Mouse (Mus musculus) midbrain, postnatal 0 days (tissue): ENCODE results near the gene Chd5. TPM values are rescaled to one million over a fixed set of nuclear protein-coding genes. Genes with fewer than 3 reads are reported as not detected.
A peak's percentile ranks its signal among the peaks of the same experiment; 100 is the strongest.

Source experiments
- ATAC-seq: fragments of 200-750 bp; cut with Nextera tagmentation; 2 replicates; pipeline ENCODE4 v1.8.0; 2017; ENCODE audit warnings: moderate number of reproducible peaks, mild to moderate bottlenecking, moderate TSS enrichment, moderate library complexity; ENCODE audit not compliant: low FRiP score
- DNase-seq: peaks from one replicate; pipeline ENCODE4 v3.0.0-alpha.2; 2015; ENCODE audit warnings: low spot score
- H3K27ac ChIP-seq: fragments of 300-500 bp; sonication (generic); 2 replicates; pipeline ENCODE4 v1.5.1; 2014; ENCODE audit warnings: low read depth, mild to moderate bottlenecking, low read length, mixed read lengths
- H3K27me3 ChIP-seq: fragments of 300-500 bp; sonication (generic); 2 replicates; pipeline ENCODE4 v1.6.1; 2014; ENCODE audit warnings: low read length, control low read depth, mixed read lengths; ENCODE audit not compliant: insufficient read depth
- H3K36me3 ChIP-seq: fragments of 300-500 bp; sonication (generic); 2 replicates; pipeline ENCODE4 v1.6.1; 2014; ENCODE audit warnings: low read length, control low read depth, mixed read lengths; ENCODE audit not compliant: insufficient read depth
- H3K4me1 ChIP-seq: fragments of 300-500 bp; sonication (generic); 2 replicates; pipeline ENCODE4 v1.6.1; 2014; ENCODE audit warnings: mild to moderate bottlenecking, control low read depth, antibody characterized with exemption, low read length, mixed read lengths; ENCODE audit not compliant: insufficient read depth
- H3K4me2 ChIP-seq: fragments of 300-500 bp; sonication (generic); 2 replicates; pipeline ENCODE4 v1.6.1; 2014; ENCODE audit warnings: low read depth, mild to moderate bottlenecking, low read length, mixed read lengths; ENCODE audit not compliant: poor library complexity, severe bottlenecking
- H3K4me3 ChIP-seq: fragments of 300-500 bp; sonication (generic); 2 replicates; pipeline ENCODE4 v1.5.1; 2014; ENCODE audit warnings: low read depth, mild to moderate bottlenecking, low read length, moderate library complexity
- H3K9ac ChIP-seq: fragments of 300-500 bp; sonication (generic); replicated peaks from 2 replicates; pipeline ENCODE4 v1.6.1; 2014; ENCODE audit warnings: mild to moderate bottlenecking, low read length, moderate library complexity, mixed read lengths; ENCODE audit not compliant: poor library complexity, severe bottlenecking
- H3K9me3 ChIP-seq: fragments of 300-500 bp; sonication (generic); 2 replicates; pipeline ENCODE4 v1.6.1; 2016; ENCODE audit warnings: low read length, control low read depth
- CTCF ChIP-seq: IDR thresholded peaks from 2 replicates; pipeline ENCODE4 v1.5.1; 2016; ENCODE audit warnings: antibody characterized with exemption, mild to moderate bottlenecking
- WGBS: fragments of 180-500 bp; shearing (Covaris S2); extraction: QIAGEN DNeasy Blood & Tissue Kit; methylation state at CpG from one replicate; pipeline ENCODE4 v1.1.7; 2014; 5-methylcytosine and 5-hydroxymethylcytosine counted together
- polyA plus RNA-seq: library from polyadenylated mRNA; unstranded; fragments of >200 nt; fragmentation: Nextera tagmentation; extraction: Ambion mirVana; gene quantifications from 2 replicates; pipeline ENCODE4 v1.2.1, GENCODE M21; 2015
- total RNA-seq: library from RNA; depleted of rRNA; stranded (reverse); fragments of >200 nt; gene quantifications from 2 replicates; pipeline ENCODE4 v1.2.3, GENCODE M21; 2014

Gene Chd5
- total and polyA plus RNA-seq, 2 experiments from 2014 or later: 95.0 to 107 TPM

GRCm38 (mm10) chr4:152294188-152294929 lies 44.1 kb upstream of the Chd5 start:
- Histone ChIP-seq H3K27me3 (peaks cover 27% of the 10 kb centered on the region), H3K9me3 (no peaks in the 10 kb centered on the region), H3K9ac (no peak overlapping the region), H3K4me3 (no peak overlapping the region), H3K4me1 (0 out of 2 replicates have a peak, but pooled peaks cover 8% of the 10 kb centered on the region), H3K4me2 (no peak overlapping the region), H3K27ac (no peak overlapping the region), H3K36me3 (0 out of 2 replicates have a peak, but pooled peaks cover under 1% of the 10 kb centered on the region)
- ATAC-seq: no peak
- WGBS: 55% methylated on average over 10 of the region's 10 CpGs
- TF ChIP-seq CTCF: peak; percentile 57
- no peak for DNase-seq

- Histone ChIP-seq H3K9me3 (no peaks in the 10 kb centered on the region), H3K27ac (no peak overlapping the region), H3K9ac (no peak overlapping the region), H3K4me2 (no peak overlapping the region), H3K4me3 (no peak overlapping the region), H3K4me1 (0 out of 2 replicates have a peak, but pooled peaks cover 8% of the 10 kb centered on the region), H3K27me3 (peaks cover 23% of the 10 kb centered on the region), H3K36me3 (peaks cover 16% of the 10 kb centered on the region)
- DNase-seq: no peak
- no peak for TF ChIP-seq CTCF
- WGBS: 65% methylated on average over 4 of the region's 4 CpGs
- no peak for ATAC-seq
Measured at GRCm38 (mm10) chr4:152295916-152296315, 42.5 kb upstream of the Chd5 start.

GRCm38 (mm10) chr4:152296371-152296770 lies 42.1 kb upstream of the Chd5 start:
- H3K27ac ChIP-seq: no peak overlapping the region
- ATAC-seq (no peak), DNase-seq (no peak)
- H3K9ac ChIP-seq: 0 out of 2 replicates have a peak overlapping the region, but pooled peaks have one; percentile 5
- H3K4me2 ChIP-seq: peak overlapping the region; percentile 85
- WGBS: 25% methylated on average over 8 of the region's 8 CpGs
- H3K4me3 ChIP-seq: peak overlapping the region; percentile 99
- peaks cover 21% of the 10 kb centered on the region for H3K36me3 ChIP-seq
- no peaks in the 10 kb centered on the region for H3K9me3 ChIP-seq
- H3K4me1 ChIP-seq: 0 out of 2 replicates have a peak, but pooled peaks cover 8% of the 10 kb centered on the region
- peaks cover 20% of the 10 kb centered on the region for H3K27me3 ChIP-seq
- no peak for TF ChIP-seq CTCF

- Histone ChIP-seq H3K4me2 (peak within 1 kb of the TSS; percentile 85), H3K36me3 (peaks cover 23% of the 10 kb centered on the region), H3K4me1 (0 out of 2 replicates have a peak, but pooled peaks cover 8% of the 10 kb centered on the region), H3K9ac (peak within 1 kb of the TSS; percentile 98), H3K27me3 (peaks cover 13% of the 10 kb centered on the region), H3K4me3 (peak within 1 kb of the TSS; percentile 99), H3K27ac (peak within 1 kb of the TSS; percentile 88), H3K9me3 (no peaks in the 10 kb centered on the region)
- DNase-seq (peak; percentile 99), ATAC-seq (peak; percentile 94)
- under 1% methylated on average over 113 of the region's 119 CpGs for WGBS
- TF ChIP-seq CTCF: no peak
Measured at GRCm38 (mm10) chr4:152296874-152297861, 41.3 kb upstream of the Chd5 start, which contains the start of gene Icmt. Gene Icmt, plus strand, starts transcription at chr4:152297227.

- H3K9me3 ChIP-seq: no peaks in the 10 kb centered on the region
- no peak overlapping the region for H3K9ac ChIP-seq
- H3K4me2 ChIP-seq: peak overlapping the region; percentile 85
- TF ChIP-seq CTCF: no peak
- WGBS: 81% methylated on average over 14 of the region's 14 CpGs
- DNase-seq: no peak
- no peaks in the 10 kb centered on the region for H3K27me3 ChIP-seq
- no peak for ATAC-seq
- H3K36me3 ChIP-seq: peaks cover 34% of the 10 kb centered on the region
- no peak overlapping the region for H3K27ac ChIP-seq
- 0 out of 2 replicates have a peak, but pooled peaks cover 8% of the 10 kb centered on the region for H3K4me1 ChIP-seq
- H3K4me3 ChIP-seq: no peak overlapping the region
Measured at GRCm38 (mm10) chr4:152298836-152299235, 39.6 kb upstream of the Chd5 start.
